Mouse (Mus musculus): ENCODE data around the gene Gm3435.
"Not testable (repeated sequence)": the region's sequence is repeated elsewhere in the genome, so short reads cannot be mapped to it uniquely, and the experiment has no call there.

- TF ChIP-seq CTCF, POLR2A (IDR thresholded peaks at IDR 0.05; ENCODE audit: extremely low read depth, insufficient read depth, low read length): not testable (repeated sequence)
Measured at GRCm38 (mm10) chr17:15000047-15000446, 9.9 kb upstream of the Gm3435 start.
